9 mouse cellular contexts compared by ENCODE assay signal in the genomic region with DNA sequence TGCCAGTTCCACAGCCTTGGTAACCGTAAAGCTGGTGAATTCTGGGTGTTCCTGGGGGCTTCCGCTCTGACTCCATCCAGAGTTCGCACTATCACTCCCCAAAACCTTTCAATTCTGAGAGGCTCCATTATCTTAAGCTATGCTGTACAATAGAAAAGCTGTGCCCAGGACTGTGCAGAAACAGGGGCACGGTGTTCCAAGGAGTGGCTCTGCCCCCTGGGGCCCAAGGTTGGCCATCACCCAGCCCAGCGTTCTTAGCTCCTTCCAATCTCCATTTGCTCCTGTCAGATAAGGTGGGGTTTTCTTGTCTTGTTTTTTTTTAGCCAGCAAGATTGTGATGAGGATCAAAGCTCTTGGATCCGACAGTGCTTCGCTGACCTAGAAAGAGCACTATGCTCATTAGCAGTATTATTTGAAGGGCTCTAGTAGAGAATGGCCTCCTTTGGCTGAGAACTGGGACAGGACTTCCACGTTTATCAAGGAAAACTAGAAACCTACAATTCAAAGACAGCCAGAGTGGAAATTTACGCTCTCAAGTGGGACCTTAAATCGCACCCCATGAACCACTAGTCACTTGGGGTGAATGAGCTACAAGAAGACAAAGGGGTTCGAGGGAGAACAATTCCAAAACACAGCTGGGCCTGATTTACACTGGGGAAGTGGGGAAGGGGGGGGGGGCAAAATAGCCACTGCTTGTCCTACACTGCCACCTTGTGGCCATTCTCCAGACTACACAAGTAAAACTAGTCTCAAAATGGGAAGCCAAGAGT. TPM values are rescaled to one million over a fixed set of nuclear protein-coding genes. Genes with fewer than 3 reads are reported as not detected.
DNase-seq lines count a peak whose midpoint lies in the region; ATAC-seq lines count a peak whose summit lies in the region.
"Had no signal": no experiment of that assay in that cellular context is flagged by ENCODE, and none has a peak within 500 bp of the region (broad histone marks: within the 10 kb centered on the region; RNA-seq: fewer than 3 reads in every experiment).

No protein-coding gene starts in this region.

- DNase-seq in cerebellum, adult 9-11 months, result no peak
- DNase-seq in thymus, postnatal 0 days (ENCODE audit: low spot score), result peak; percentile 45
- DNase-seq in thymus, postnatal 36 days, result no peak
- peak; percentile 46 for DNase-seq in forebrain, embryonic 10.5 days (ENCODE audit: extremely low spot score, low spot score)
- peak; percentile 18 for DNase-seq in hindlimb bud, embryonic 11.5 days (ENCODE audit: extremely low spot score, low read depth, low spot score)
- peak; percentile 79 for DNase-seq in retina, postnatal 1 day

- H3K9ac ChIP-seq in lung, embryonic 16.5 days (ENCODE audit: low read length), result no peak overlapping the region

- peaks cover 5% of the 10 kb centered on the region; the same call in 1 of the 2 replicates for H3K4me1 ChIP-seq in forebrain, embryonic 10.5 days
- H3K4me1 ChIP-seq in lung, embryonic 16.5 days (replicated peaks; ENCODE audit: control insufficient read depth, insufficient read depth, low read length), result no peaks in the 10 kb centered on the region

- H3K9me3 ChIP-seq in forebrain, embryonic 10.5 days, result no peaks in the 10 kb centered on the region
- H3K9me3 ChIP-seq in lung, embryonic 16.5 days (ENCODE audit: control insufficient read depth, low read length), result no peaks in the 10 kb centered on the region

- no peak overlapping the region for H3K27ac ChIP-seq in forebrain, embryonic 10.5 days
- H3K27ac ChIP-seq in lung, embryonic 16.5 days (ENCODE audit: low read length), result no peak overlapping the region

- 54% methylated on average over 11 of the region's 11 CpGs for WGBS in forebrain, embryonic 10.5 days
- 50% methylated on average over 11 of the region's 11 CpGs for WGBS in lung, embryonic 16.5 days

- no peaks in the 10 kb centered on the region for H3K27me3 ChIP-seq in forebrain, embryonic 10.5 days (ENCODE audit: poor library complexity, severe bottlenecking)
- H3K27me3 ChIP-seq in lung, embryonic 16.5 days (ENCODE audit: control insufficient read depth, insufficient read depth, low read depth, low read length), result no peaks in the 10 kb centered on the region

- no peaks in the 10 kb centered on the region for H3K36me3 ChIP-seq in forebrain, embryonic 10.5 days (replicated peaks)
- H3K36me3 ChIP-seq in lung, embryonic 16.5 days (ENCODE audit: control insufficient read depth, insufficient read depth, low read length), result no peaks in the 10 kb centered on the region

- no peak overlapping the region for H3K4me3 ChIP-seq in forebrain, embryonic 10.5 days
- no peak overlapping the region for H3K4me3 ChIP-seq in lung, embryonic 16.5 days (ENCODE audit: low read length)

- peak; percentile 15; the same call in 1 of the 2 replicates for ATAC-seq in cerebellum, adult (ENCODE audit: insufficient number of reproducible peaks, low FRiP score, low TSS enrichment)
- ATAC-seq in lung, embryonic 16.5 days (ENCODE audit: low read depth), result peak; percentile 43; the same call in 1 of the 2 replicates

- H3K4me2 ChIP-seq in lung, embryonic 16.5 days (ENCODE audit: low read depth, low read length), result no peak overlapping the region

RNA-seq across cellular contexts. Expression of a gene that starts 21.2 kb away (rescaled TPM):
- not detected in 2 replicates for polyA plus RNA-seq in thymus, postnatal 0 days (2015; fragmentation: Nextera tagmentation; extraction: Ambion mirVana)
- not detected in 2 replicates for polyA plus RNA-seq in forebrain, embryonic 10.5 days (2016; fragmentation: Nextera tagmentation; extraction: Ambion mirVana)
- polyA plus RNA-seq in lung, embryonic 16.5 days (2015; fragmentation: Nextera tagmentation; extraction: Ambion mirVana), result not detected in 2 replicates
- polyA plus RNA-seq: heart, embryonic 16.5 days had no signal

RNA-seq across cellular contexts. Expression of a gene that starts 34.9 kb away (rescaled TPM):
- not detected in 2 replicates for polyA plus RNA-seq in thymus, postnatal 0 days (2015; fragmentation: Nextera tagmentation; extraction: Ambion mirVana)
- polyA plus RNA-seq in forebrain, embryonic 10.5 days (2016; fragmentation: Nextera tagmentation; extraction: Ambion mirVana), result not detected in 2 replicates
- polyA plus RNA-seq in lung, embryonic 16.5 days (2015; fragmentation: Nextera tagmentation; extraction: Ambion mirVana), result not detected in 2 replicates
- polyA plus RNA-seq: heart, embryonic 16.5 days had no signal

RNA-seq across cellular contexts. Expression of a gene that starts 35.3 kb away (rescaled TPM):
- polyA plus RNA-seq in thymus, postnatal 0 days (2015; fragmentation: Nextera tagmentation; extraction: Ambion mirVana), result 11.9 and 15.1 TPM in 2 replicates
- polyA plus RNA-seq in forebrain, embryonic 10.5 days (2016; fragmentation: Nextera tagmentation; extraction: Ambion mirVana), result 0.14 and 0.25 TPM in 2 replicates
- polyA plus RNA-seq in lung, embryonic 16.5 days (2015; fragmentation: Nextera tagmentation; extraction: Ambion mirVana), result 1.6 and 2.4 TPM in 2 replicates

Comparison
In these comparisons a context has a peak if more than half of its experiments do, and no peak if none do; other contexts are left out.
1. DNase-seq: peak in thymus, postnatal 0 days (single experiment), forebrain, embryonic 10.5 days (single experiment), hindlimb bud, embryonic 11.5 days (single experiment) and retina, postnatal 1 day (single experiment); none in cerebellum, adult 9-11 months (single experiment) and thymus, postnatal 36 days (0 of 2).